Mouse (Mus musculus) midbrain, postnatal 0 days (tissue): ENCODE results near the gene Upk3bl. TPM values are rescaled to one million over a fixed set of nuclear protein-coding genes. Genes with fewer than 3 reads are reported as not detected.

ENCODE experiments used
- ATAC-seq: fragments of 200-750 bp; cut with Nextera tagmentation; 2 replicates; pipeline ENCODE4 v1.8.0; 2017; ENCODE audit warnings: moderate number of reproducible peaks, mild to moderate bottlenecking, moderate TSS enrichment, moderate library complexity; ENCODE audit not compliant: low FRiP score
- DNase-seq: peaks from one replicate; pipeline ENCODE4 v3.0.0-alpha.2; 2015; ENCODE audit warnings: low spot score
- H3K27ac ChIP-seq: fragments of 300-500 bp; sonication (generic); 2 replicates; pipeline ENCODE4 v1.5.1; 2014; ENCODE audit warnings: low read depth, mild to moderate bottlenecking, low read length, mixed read lengths
- H3K27me3 ChIP-seq: fragments of 300-500 bp; sonication (generic); 2 replicates; pipeline ENCODE4 v1.6.1; 2014; ENCODE audit warnings: low read length, control low read depth, mixed read lengths; ENCODE audit not compliant: insufficient read depth
- H3K36me3 ChIP-seq: fragments of 300-500 bp; sonication (generic); 2 replicates; pipeline ENCODE4 v1.6.1; 2014; ENCODE audit warnings: low read length, control low read depth, mixed read lengths; ENCODE audit not compliant: insufficient read depth
- H3K4me1 ChIP-seq: fragments of 300-500 bp; sonication (generic); 2 replicates; pipeline ENCODE4 v1.6.1; 2014; ENCODE audit warnings: mild to moderate bottlenecking, control low read depth, antibody characterized with exemption, low read length, mixed read lengths; ENCODE audit not compliant: insufficient read depth
- H3K4me2 ChIP-seq: fragments of 300-500 bp; sonication (generic); 2 replicates; pipeline ENCODE4 v1.6.1; 2014; ENCODE audit warnings: low read depth, mild to moderate bottlenecking, low read length, mixed read lengths; ENCODE audit not compliant: poor library complexity, severe bottlenecking
- H3K4me3 ChIP-seq: fragments of 300-500 bp; sonication (generic); 2 replicates; pipeline ENCODE4 v1.5.1; 2014; ENCODE audit warnings: low read depth, mild to moderate bottlenecking, low read length, moderate library complexity
- H3K9ac ChIP-seq: fragments of 300-500 bp; sonication (generic); replicated peaks from 2 replicates; pipeline ENCODE4 v1.6.1; 2014; ENCODE audit warnings: mild to moderate bottlenecking, low read length, moderate library complexity, mixed read lengths; ENCODE audit not compliant: poor library complexity, severe bottlenecking
- H3K9me3 ChIP-seq: fragments of 300-500 bp; sonication (generic); 2 replicates; pipeline ENCODE4 v1.6.1; 2016; ENCODE audit warnings: low read length, control low read depth
- CTCF ChIP-seq: IDR thresholded peaks from 2 replicates; pipeline ENCODE4 v1.5.1; 2016; ENCODE audit warnings: antibody characterized with exemption, mild to moderate bottlenecking
- WGBS: fragments of 180-500 bp; shearing (Covaris S2); extraction: QIAGEN DNeasy Blood & Tissue Kit; methylation state at CpG from one replicate; pipeline ENCODE4 v1.1.7; 2014; 5-methylcytosine and 5-hydroxymethylcytosine counted together
- polyA plus RNA-seq: library from polyadenylated mRNA; unstranded; fragments of >200 nt; fragmentation: Nextera tagmentation; extraction: Ambion mirVana; gene quantifications from 2 replicates; pipeline ENCODE4 v1.2.1, GENCODE M21; 2015
- total RNA-seq: library from RNA; depleted of rRNA; stranded (reverse); fragments of >200 nt; gene quantifications from 2 replicates; pipeline ENCODE4 v1.2.3, GENCODE M21; 2014

The Upk3bl gene
- total and polyA plus RNA-seq, 2 experiments from 2014 or later, result not detected

DNA sequence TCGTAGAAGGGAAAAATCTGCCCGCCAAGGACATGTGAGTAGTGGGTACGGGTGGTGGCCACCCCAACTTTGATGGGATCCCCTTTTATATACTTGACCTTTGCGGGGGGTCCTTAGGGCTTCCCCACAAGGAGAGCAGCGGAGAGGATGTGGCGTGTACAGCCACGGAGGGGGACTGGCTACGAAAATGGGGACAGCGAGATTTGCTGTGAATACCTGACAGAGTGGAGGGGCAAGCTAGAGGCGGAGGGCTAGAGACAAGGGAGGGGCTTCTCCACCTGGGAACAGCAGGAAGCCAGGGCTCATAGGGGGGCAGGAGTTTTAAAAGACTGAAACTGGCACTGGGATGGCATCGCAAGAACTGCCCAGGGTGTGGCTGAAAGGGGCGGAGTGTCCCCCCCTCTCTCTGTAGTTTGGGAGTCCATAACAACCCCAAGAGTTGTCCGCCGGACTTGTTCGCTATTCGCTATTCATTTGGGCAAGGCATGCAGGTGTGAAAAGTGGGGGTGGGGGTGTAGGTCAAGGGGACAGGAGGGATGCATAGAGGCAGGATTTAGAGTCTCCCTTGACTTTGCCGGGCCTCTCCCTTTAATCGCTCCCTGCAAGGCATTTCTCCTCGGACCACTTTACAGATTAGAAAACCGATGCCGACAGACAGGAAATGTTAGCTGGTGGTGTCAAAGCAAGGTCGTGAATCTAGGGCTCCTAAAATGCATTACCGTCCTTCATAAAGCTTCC, 30.0 kb downstream of the Upk3bl start:
- Histone ChIP-seq H3K27me3 (no peaks in the 10 kb centered on the region), H3K4me2 (peak overlapping the region; percentile 76), H3K27ac (peak overlapping the region; percentile 27; the same call in 1 of the 2 replicates), H3K9ac (peak overlapping the region; percentile 69), H3K36me3 (no peaks in the 10 kb centered on the region), H3K9me3 (no peaks in the 10 kb centered on the region), H3K4me3 (peak overlapping the region; percentile 65), H3K4me1 (peaks cover 7% of the 10 kb centered on the region; the same call in 1 of the 2 replicates)
- 2% methylated on average over 23 of the region's 23 CpGs for WGBS
- DNase-seq, result peak; percentile 9
- TF ChIP-seq CTCF, result no peak
- peak; percentile 39; the same call in 1 of the 2 replicates for ATAC-seq

DNA sequence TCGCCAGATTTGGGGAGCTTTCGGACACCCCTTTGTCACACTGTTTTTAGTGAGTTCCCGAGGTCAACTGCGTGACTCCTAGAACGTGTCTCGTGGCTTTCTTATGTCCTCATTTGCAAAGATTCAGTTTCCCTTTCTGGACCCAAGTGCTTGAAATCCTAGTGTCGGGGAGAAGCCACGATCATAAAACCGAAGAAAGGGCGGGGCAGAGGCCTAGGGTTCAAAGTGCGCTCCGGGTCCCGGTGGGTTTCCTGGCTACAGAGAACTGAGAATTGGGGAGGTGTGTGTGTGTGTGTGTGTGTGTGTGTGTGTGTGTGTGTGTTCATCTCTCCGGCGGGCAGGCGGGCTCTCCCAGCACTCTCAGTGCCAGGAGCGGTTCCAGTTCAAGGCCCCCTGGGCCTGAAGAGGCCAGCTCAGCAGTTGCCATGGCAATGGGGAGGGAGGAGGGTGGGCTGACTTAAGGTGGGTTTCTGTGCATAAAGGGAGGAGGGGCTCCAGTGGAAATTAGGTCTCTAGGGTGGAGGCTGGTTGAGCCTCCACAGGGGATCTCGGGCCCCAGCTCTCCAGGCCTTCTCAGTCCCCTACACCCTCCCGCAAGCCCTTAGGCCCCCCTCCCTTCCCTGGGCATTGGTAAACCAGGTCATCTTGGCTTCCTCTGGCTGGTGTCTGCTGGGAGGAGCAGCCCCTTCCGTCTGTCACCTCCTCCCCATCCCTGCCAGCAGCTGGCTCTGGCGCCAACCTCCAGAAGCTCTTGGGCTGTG, 30.8 kb downstream of the Upk3bl start:
- H3K27ac ChIP-seq, result peak overlapping the region; percentile 65
- DNase-seq, result peak; percentile 71
- H3K4me3 ChIP-seq, result peak overlapping the region; percentile 65
- no peaks in the 10 kb centered on the region for H3K9me3 ChIP-seq
- H3K36me3 ChIP-seq, result no peaks in the 10 kb centered on the region
- H3K9ac ChIP-seq, result peak overlapping the region; percentile 69
- peaks cover 7% of the 10 kb centered on the region; the same call in 1 of the 2 replicates for H3K4me1 ChIP-seq
- peak; percentile 47 for ATAC-seq
- H3K4me2 ChIP-seq, result peak overlapping the region; percentile 76
- 5% methylated on average over 20 of the region's 21 CpGs for WGBS
- H3K27me3 ChIP-seq, result no peaks in the 10 kb centered on the region
- TF ChIP-seq CTCF, result no peak

DNA sequence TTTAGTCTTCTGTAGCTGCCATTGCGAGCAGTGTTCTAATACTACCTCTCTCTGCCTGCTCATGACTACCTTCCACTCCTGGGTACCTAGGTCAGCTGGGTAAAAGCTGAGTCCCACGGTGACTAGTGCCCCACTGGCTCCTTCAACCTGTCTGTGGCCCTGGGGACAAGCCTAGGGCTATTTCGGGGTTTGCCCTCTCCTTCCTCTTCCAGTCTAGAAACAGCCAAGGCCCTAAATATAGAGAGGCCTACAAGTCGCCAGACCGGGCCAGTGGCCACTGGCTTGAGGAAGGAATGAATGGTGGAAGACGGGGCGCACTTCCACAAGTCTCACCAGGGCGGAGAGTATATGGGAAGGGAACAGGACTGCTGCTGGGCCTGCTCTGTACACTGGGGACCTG, 32.0 kb downstream of the Upk3bl start:
- Histone ChIP-seq H3K36me3 (peaks cover 6% of the 10 kb centered on the region), H3K4me3 (no peak overlapping the region), H3K27ac (no peak overlapping the region), H3K27me3 (no peaks in the 10 kb centered on the region), H3K4me2 (peak overlapping the region; percentile 5; the same call in 1 of the 2 replicates), H3K9me3 (no peaks in the 10 kb centered on the region), H3K9ac (no peak overlapping the region), H3K4me1 (peaks cover 7% of the 10 kb centered on the region; the same call in 1 of the 2 replicates)
- 97% methylated on average over 8 of the region's 8 CpGs for WGBS
- DNase-seq (no peak), ATAC-seq (no peak)
- TF ChIP-seq CTCF, result no peak

DNA sequence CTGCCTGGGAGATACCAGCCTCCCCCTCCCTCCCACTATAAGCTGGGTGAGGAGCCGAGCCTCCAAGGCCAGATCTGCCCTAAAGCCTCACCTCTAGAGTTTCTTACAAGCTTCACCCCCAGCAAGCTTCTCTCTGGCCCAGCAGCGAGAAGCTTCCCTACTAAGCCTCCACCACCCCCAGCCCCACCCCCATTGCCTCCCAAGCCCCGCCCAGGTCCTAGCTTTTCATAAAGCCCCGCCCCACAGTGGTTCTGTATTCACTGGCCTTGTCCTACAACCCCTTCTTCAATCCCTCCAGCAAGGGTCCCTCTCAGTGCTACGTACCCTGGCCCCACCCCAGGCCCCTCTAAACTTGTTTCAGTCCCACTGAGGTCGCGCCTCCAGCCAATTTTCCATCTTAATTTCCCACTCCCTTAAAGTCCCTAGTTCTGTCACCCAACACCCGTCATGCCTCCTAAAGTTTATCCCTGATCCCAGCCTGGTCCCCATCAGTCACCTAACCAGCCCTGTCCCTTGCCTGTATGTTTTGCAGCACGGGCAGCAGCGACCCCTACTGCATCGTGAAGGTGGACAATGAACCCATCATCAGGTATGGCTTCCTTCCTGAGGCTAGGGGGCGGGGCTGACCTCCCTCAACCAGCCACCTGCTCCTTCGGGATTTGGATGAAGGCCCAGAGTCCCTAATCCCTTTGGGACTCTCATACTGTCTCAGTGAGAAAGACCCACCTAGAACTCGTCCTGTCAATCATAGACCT, 34.7 kb downstream of the Upk3bl start:
- WGBS, result 22% methylated on average over 14 of the region's 14 CpGs
- Histone ChIP-seq H3K4me3 (no peak overlapping the region), H3K9ac (no peak overlapping the region), H3K27me3 (no peaks in the 10 kb centered on the region), H3K4me1 (peaks cover 7% of the 10 kb centered on the region; the same call in 1 of the 2 replicates), H3K9me3 (no peaks in the 10 kb centered on the region), H3K4me2 (no peak overlapping the region), H3K27ac (no peak overlapping the region), H3K36me3 (peaks cover 12% of the 10 kb centered on the region)
- TF ChIP-seq CTCF, result peak; percentile 59
- ATAC-seq (no peak), DNase-seq (peak; percentile 11)

DNA sequence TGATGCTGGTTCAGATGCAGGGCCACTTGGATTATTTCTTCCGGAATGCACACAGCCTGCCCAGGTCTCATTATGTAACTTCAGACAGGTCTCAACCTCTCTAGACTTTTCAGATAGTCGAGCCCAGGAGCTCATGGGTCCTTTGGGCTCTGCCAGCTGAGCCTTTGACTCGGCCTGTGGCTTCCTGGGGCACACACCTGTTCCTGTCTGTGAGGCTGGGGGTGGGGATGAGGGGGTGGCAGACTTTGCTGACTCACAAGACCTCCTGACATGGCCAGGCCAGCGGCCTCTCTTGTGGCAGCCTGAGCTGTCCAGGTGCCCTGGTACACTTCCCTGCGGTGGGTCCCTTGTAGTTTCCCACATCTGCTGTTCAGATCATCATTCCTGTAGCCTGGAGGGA, 37.6 kb downstream of the Upk3bl start:
- Histone ChIP-seq H3K9me3 (no peaks in the 10 kb centered on the region), H3K9ac (no peak overlapping the region), H3K27ac (no peak overlapping the region), H3K4me3 (no peak overlapping the region), H3K4me1 (no peaks in the 10 kb centered on the region), H3K27me3 (no peaks in the 10 kb centered on the region), H3K36me3 (peaks cover 12% of the 10 kb centered on the region), H3K4me2 (no peak overlapping the region)
- DNase-seq (no peak), ATAC-seq (no peak)
- WGBS, result 63% methylated on average over 5 of the region's 5 CpGs
- TF ChIP-seq CTCF, result no peak
